Mouse (Mus musculus) lung, postnatal 0 days (tissue): ENCODE data around the gene Sipa1l2. TPM values are rescaled to one million over a fixed set of nuclear protein-coding genes. Genes with fewer than 3 reads are reported as not detected.

Source experiments
- ATAC-seq: fragments of 200-750 bp; cut with Nextera tagmentation; 2 replicates; pipeline ENCODE4 v1.8.0; 2017; ENCODE audit warnings: moderate library complexity
- DNase-seq: peaks from one replicate; pipeline ENCODE4 v3.0.0-alpha.2; 2016; ENCODE audit warnings: low spot score
- H3K27ac ChIP-seq: fragments of 300-500 bp; sonication (generic); 2 replicates; pipeline ENCODE4 v1.5.1; 2014; ENCODE audit warnings: antibody characterized with exemption, mild to moderate bottlenecking, low read length, mixed read lengths
- H3K27me3 ChIP-seq: fragments of 300-500 bp; sonication (generic); replicated peaks from 2 replicates; pipeline ENCODE4 v1.6.1; 2014; ENCODE audit warnings: low read length, mixed read lengths; ENCODE audit not compliant: insufficient read depth
- H3K36me3 ChIP-seq: fragments of 300-500 bp; sonication (generic); 2 replicates; pipeline ENCODE4 v1.6.1; 2014; ENCODE audit warnings: low read length, mixed read lengths; ENCODE audit not compliant: insufficient read depth
- H3K4me1 ChIP-seq: fragments of 300-500 bp; sonication (generic); 2 replicates; pipeline ENCODE4 v1.6.1; 2014; ENCODE audit warnings: antibody characterized with exemption, low read depth, low read length, mixed read lengths; ENCODE audit not compliant: insufficient read depth
- H3K4me2 ChIP-seq: fragments of 300-500 bp; sonication (generic); replicated peaks from 2 replicates; pipeline ENCODE4 v1.6.1; 2014; ENCODE audit warnings: low read depth, mild to moderate bottlenecking, low read length, moderate library complexity, mixed read lengths
- H3K4me3 ChIP-seq: fragments of 300-500 bp; sonication (generic); 2 replicates; pipeline ENCODE4 v1.5.1; 2014; ENCODE audit warnings: low read depth, low read length
- H3K9ac ChIP-seq: fragments of 300-500 bp; sonication (generic); replicated peaks from 2 replicates; pipeline ENCODE4 v1.6.1; 2014; ENCODE audit warnings: low read depth, mild to moderate bottlenecking
- H3K9me3 ChIP-seq: fragments of 300-500 bp; sonication (generic); 2 replicates; pipeline ENCODE4 v1.6.1; 2016; ENCODE audit warnings: low read length, mixed read lengths
- CTCF ChIP-seq: IDR thresholded peaks from 2 replicates; pipeline ENCODE4 v1.5.1; 2016; ENCODE audit warnings: antibody characterized with exemption, mild to moderate bottlenecking
- EP300 ChIP-seq: IDR thresholded peaks from 2 replicates; pipeline ENCODE4 v1.6.1; 2016; ENCODE audit warnings: antibody characterized with exemption, mild to moderate bottlenecking, control low read depth
- WGBS: fragments of 180-500 bp; shearing (Covaris S2); extraction: QIAGEN DNeasy Blood & Tissue Kit; methylation state at CpG from one replicate; pipeline ENCODE4 v1.1.7; 2014; 5-methylcytosine and 5-hydroxymethylcytosine counted together
- polyA plus RNA-seq: library from polyadenylated mRNA; unstranded; fragments of >200 nt; fragmentation: Nextera tagmentation; extraction: Ambion mirVana; gene quantifications from 2 replicates; pipeline ENCODE4 v1.2.1, GENCODE M21; 2015

Sipa1l2 gene
- polyA plus RNA-seq, 1 experiment from 2014 or later = 9.4 TPM

GRCm38 (mm10) chr8:125391271-125391670 lies 178.3 kb downstream of the Sipa1l2 start:
- no peaks in the 10 kb centered on the region for H3K36me3 ChIP-seq
- H3K27me3 ChIP-seq = no peaks in the 10 kb centered on the region
- TF ChIP-seq EP300 = no peak
- no peak for TF ChIP-seq CTCF
- ATAC-seq (no peak), DNase-seq (peak; percentile 35)
- H3K9ac ChIP-seq = no peak overlapping the region
- H3K4me2 ChIP-seq = no peak overlapping the region
- H3K27ac ChIP-seq = no peak overlapping the region
- 58% methylated on average over 8 of the region's 8 CpGs for WGBS
- H3K4me3 ChIP-seq = no peak overlapping the region
- peaks cover 9% of the 10 kb centered on the region; the same call in 1 of the 2 replicates for H3K4me1 ChIP-seq
- no peaks in the 10 kb centered on the region for H3K9me3 ChIP-seq

GRCm38 (mm10) chr8:125390506-125390895 lies 179.1 kb downstream of the Sipa1l2 start:
- H3K9me3 ChIP-seq = no peaks in the 10 kb centered on the region
- WGBS = 62% methylated on average over 6 of the region's 6 CpGs
- no peaks in the 10 kb centered on the region for H3K36me3 ChIP-seq
- no peaks in the 10 kb centered on the region for H3K27me3 ChIP-seq
- no peak overlapping the region for H3K4me3 ChIP-seq
- peaks cover 9% of the 10 kb centered on the region; the same call in 1 of the 2 replicates for H3K4me1 ChIP-seq
- no peak overlapping the region for H3K27ac ChIP-seq
- no peak for ATAC-seq
- no peak overlapping the region for H3K9ac ChIP-seq
- DNase-seq = no peak
- H3K4me2 ChIP-seq = no peak overlapping the region
- no peak for TF ChIP-seq EP300
- no peak for TF ChIP-seq CTCF

GRCm38 (mm10) chr8:125389756-125390505 lies 179.7 kb downstream of the Sipa1l2 start:
- H3K27ac ChIP-seq = no peak overlapping the region

GRCm38 (mm10) chr8:125389280-125389679 lies 180.3 kb downstream of the Sipa1l2 start:
- Histone ChIP-seq H3K27ac (no peak overlapping the region), H3K4me2 (no peak overlapping the region), H3K4me3 (no peak overlapping the region), H3K4me1 (peaks cover 9% of the 10 kb centered on the region; the same call in 1 of the 2 replicates), H3K9ac (no peak overlapping the region), H3K9me3 (no peaks in the 10 kb centered on the region), H3K27me3 (no peaks in the 10 kb centered on the region), H3K36me3 (no peaks in the 10 kb centered on the region)
- DNase-seq = peak; percentile 91
- TF ChIP-seq EP300 (no peak), CTCF (no peak)
- 36% methylated on average over 5 of the region's 5 CpGs for WGBS
- peak; percentile 70 for ATAC-seq

More at GRCm38 (mm10) chr8:125389756-125390505, 179.7 kb downstream of the Sipa1l2 start:
- ATAC-seq = no peak; the same call in 1 of the 2 replicates
- no peaks in the 10 kb centered on the region for H3K36me3 ChIP-seq
- no peak overlapping the region for H3K9ac ChIP-seq
- H3K4me1 ChIP-seq = peaks cover 9% of the 10 kb centered on the region; the same call in 1 of the 2 replicates
- TF ChIP-seq EP300 = no peak
- TF ChIP-seq CTCF = no peak
- H3K27me3 ChIP-seq = no peaks in the 10 kb centered on the region
- 48% methylated on average over 13 of the region's 13 CpGs for WGBS
- H3K4me2 ChIP-seq = no peak overlapping the region
- no peak for DNase-seq
- H3K9me3 ChIP-seq = no peaks in the 10 kb centered on the region
- no peak overlapping the region for H3K4me3 ChIP-seq

- ATAC-seq (no peak), DNase-seq (no peak)
- H3K9me3 ChIP-seq = no peaks in the 10 kb centered on the region
- H3K4me2 ChIP-seq = no peak overlapping the region
- peaks cover 9% of the 10 kb centered on the region; the same call in 1 of the 2 replicates for H3K4me1 ChIP-seq
- no peaks in the 10 kb centered on the region for H3K36me3 ChIP-seq
- H3K9ac ChIP-seq = no peak overlapping the region
- 34% methylated on average over 13 of the region's 13 CpGs for WGBS
- no peak overlapping the region for H3K27ac ChIP-seq
- H3K4me3 ChIP-seq = no peak overlapping the region
- TF ChIP-seq EP300 (no peak), CTCF (no peak)
- H3K27me3 ChIP-seq = no peaks in the 10 kb centered on the region
These were observed 181.0 kb downstream of the Sipa1l2 start for GRCm38 (mm10) chr8:125388404-125389180.

- Histone ChIP-seq H3K36me3 (no peaks in the 10 kb centered on the region), H3K27me3 (no peaks in the 10 kb centered on the region), H3K27ac (no peak overlapping the region), H3K4me1 (peaks cover 9% of the 10 kb centered on the region; the same call in 1 of the 2 replicates), H3K4me2 (no peak overlapping the region), H3K4me3 (no peak overlapping the region), H3K9ac (no peak overlapping the region), H3K9me3 (no peaks in the 10 kb centered on the region)
- 26% methylated on average over 6 of the region's 6 CpGs for WGBS
- DNase-seq (peak; percentile 48), ATAC-seq (peak; percentile 63)
- TF ChIP-seq EP300 = no peak
- no peak for TF ChIP-seq CTCF
These were observed 184.0 kb downstream of the Sipa1l2 start for GRCm38 (mm10) chr8:125385519-125386150.
